Mouse (Mus musculus) midbrain, embryonic 11.5 days (tissue): Measurements from ENCODE around the gene Grin2d. TPM values are rescaled to one million over a fixed set of nuclear protein-coding genes. Genes with fewer than 3 reads are reported as not detected.

Experiments used
- ATAC-seq: fragments of 200-750 bp; cut with Nextera tagmentation; 2 replicates; pipeline ENCODE4 v1.8.0; 2017; ENCODE audit warnings: moderate TSS enrichment, moderate library complexity; ENCODE audit not compliant: low FRiP score
- DNase-seq: peaks from one replicate; pipeline ENCODE4 v3.0.0; 2015; ENCODE audit warnings: low spot score; ENCODE audit errors: missing footprints
- H3K27ac ChIP-seq: fragments of 300-500 bp; sonication (generic); 2 replicates; pipeline ENCODE4 v1.5.1; 2014; ENCODE audit warnings: low read depth, low read length
- H3K27me3 ChIP-seq: fragments of 300-500 bp; sonication (generic); 2 replicates; pipeline ENCODE4 v1.6.1; 2014; ENCODE audit warnings: mild to moderate bottlenecking, low read length, moderate library complexity, mixed read lengths; ENCODE audit not compliant: control insufficient read depth, insufficient read depth
- H3K36me3 ChIP-seq: fragments of 300-500 bp; sonication (generic); 2 replicates; pipeline ENCODE4 v1.6.1; 2014; ENCODE audit warnings: mild to moderate bottlenecking, low read length, moderate library complexity, mixed read lengths; ENCODE audit not compliant: control insufficient read depth, insufficient read depth
- H3K4me1 ChIP-seq: fragments of 300-500 bp; sonication (generic); 2 replicates; pipeline ENCODE4 v1.6.1; 2014; ENCODE audit warnings: low read length; ENCODE audit not compliant: control insufficient read depth, insufficient read depth
- H3K4me2 ChIP-seq: fragments of 300-500 bp; sonication (generic); 2 replicates; pipeline ENCODE4 v1.6.1; 2014; ENCODE audit warnings: mild to moderate bottlenecking, moderate library complexity
- H3K4me3 ChIP-seq: fragments of 300-500 bp; sonication (generic); 2 replicates; pipeline ENCODE4 v1.5.1; 2014; ENCODE audit warnings: low read depth, low read length
- H3K9ac ChIP-seq: fragments of 300-500 bp; sonication (generic); 2 replicates; pipeline ENCODE4 v1.6.1; 2014; ENCODE audit warnings: low read length
- H3K9me3 ChIP-seq: fragments of 300-500 bp; sonication (generic); 2 replicates; pipeline ENCODE4 v1.6.1; 2016; ENCODE audit warnings: low read length; ENCODE audit not compliant: control insufficient read depth
- WGBS: fragments of 180-500 bp; shearing (Covaris S2); extraction: QIAGEN DNeasy Blood & Tissue Kit; methylation state at CpG from one replicate; pipeline ENCODE4 v1.1.7; 2014; 5-methylcytosine and 5-hydroxymethylcytosine counted together
- polyA plus RNA-seq: library from polyadenylated mRNA; unstranded; fragments of >200 nt; fragmentation: Nextera tagmentation; extraction: Ambion mirVana; gene quantifications from 2 replicates; pipeline ENCODE4 v1.2.1, GENCODE M21; 2014

The Grin2d gene
- polyA plus RNA-seq, 1 experiment from 2014 or later: 0.14 TPM

- 37% methylated on average over 9 of the region's 11 CpGs for WGBS
- ATAC-seq (no peak), DNase-seq (no peak)
- no peak overlapping the region for H3K27ac ChIP-seq
- H3K36me3 ChIP-seq: peaks cover 51% of the 10 kb centered on the region
- H3K4me2 ChIP-seq: no peak overlapping the region
- no peaks in the 10 kb centered on the region for H3K27me3 ChIP-seq
- H3K9me3 ChIP-seq: no peaks in the 10 kb centered on the region
- no peak overlapping the region for H3K9ac ChIP-seq
- H3K4me1 ChIP-seq: peaks cover 12% of the 10 kb centered on the region
- no peak overlapping the region for H3K4me3 ChIP-seq
Measured at GRCm38 (mm10) chr7:45808471-45808870, 69.7 kb downstream of the Grin2d start.

- Histone ChIP-seq H3K4me1 (no peaks in the 10 kb centered on the region; the same call in 1 of the 2 replicates), H3K27me3 (no peaks in the 10 kb centered on the region), H3K36me3 (peaks cover 36% of the 10 kb centered on the region), H3K9me3 (no peaks in the 10 kb centered on the region), H3K9ac (no peak overlapping the region), H3K4me3 (no peak overlapping the region), H3K27ac (no peak overlapping the region), H3K4me2 (no peak overlapping the region)
- DNase-seq (peak; percentile 88), ATAC-seq (no peak)
- WGBS: 73% methylated on average over 5 of the region's 5 CpGs
Measured at GRCm38 (mm10) chr7:45805941-45806340, 72.2 kb downstream of the Grin2d start.

- Histone ChIP-seq H3K27ac (no peak overlapping the region), H3K4me3 (no peak overlapping the region), H3K9me3 (no peaks in the 10 kb centered on the region), H3K4me1 (peaks cover 16% of the 10 kb centered on the region), H3K9ac (no peak overlapping the region), H3K36me3 (peaks cover 5% of the 10 kb centered on the region), H3K27me3 (peaks cover 14% of the 10 kb centered on the region), H3K4me2 (no peak overlapping the region)
- WGBS: 95% methylated on average over 6 of the region's 6 CpGs
- ATAC-seq (no peak), DNase-seq (no peak)
Measured at GRCm38 (mm10) chr7:45802551-45802950, 75.6 kb downstream of the Grin2d start.

GRCm38 (mm10) chr7:45801348-45801747 is 76.8 kb downstream of the Grin2d start:
- DNase-seq: peak; percentile 98
- Histone ChIP-seq H3K4me3 (no peak overlapping the region), H3K27me3 (peaks cover 22% of the 10 kb centered on the region), H3K27ac (no peak overlapping the region), H3K9me3 (no peaks in the 10 kb centered on the region), H3K36me3 (no peaks in the 10 kb centered on the region; the same call in none of the 2 replicates), H3K4me1 (peaks cover 20% of the 10 kb centered on the region), H3K9ac (no peak overlapping the region), H3K4me2 (no peak overlapping the region)
- peak; percentile 38; the same call in 1 of the 2 replicates for ATAC-seq
- 4% methylated on average over 12 of the region's 12 CpGs for WGBS

GRCm38 (mm10) chr7:45800546-45801204 is 77.5 kb downstream of the Grin2d start:
- Histone ChIP-seq H3K27ac (no peak overlapping the region), H3K9ac (no peak overlapping the region), H3K4me2 (no peak overlapping the region), H3K9me3 (no peaks in the 10 kb centered on the region), H3K36me3 (peaks cover 2% of the 10 kb centered on the region), H3K4me3 (no peak overlapping the region), H3K4me1 (peaks cover 20% of the 10 kb centered on the region), H3K27me3 (peaks cover 22% of the 10 kb centered on the region)
- ATAC-seq: 0 out of 2 replicates have a peak, but pooled peaks have one; percentile 22
- 12% methylated on average over 15 of the region's 25 CpGs for whole genome bisulfite sequencing
- peak; percentile 91 for DNase-seq

- Histone ChIP-seq H3K27ac (no peak overlapping the region), H3K36me3 (peaks cover 6% of the 10 kb centered on the region), H3K9ac (no peak overlapping the region), H3K4me1 (peaks cover 20% of the 10 kb centered on the region), H3K4me3 (no peak overlapping the region), H3K4me2 (no peak overlapping the region), H3K9me3 (no peaks in the 10 kb centered on the region), H3K27me3 (peaks cover 22% of the 10 kb centered on the region)
- ATAC-seq: no peak
- 38% methylated on average over 7 of the region's 7 CpGs for WGBS
- no peak for DNase-seq
Measured at GRCm38 (mm10) chr7:45800001-45800400, 78.2 kb downstream of the Grin2d start.

GRCm38 (mm10) chr7:45798931-45799330 is 79.2 kb downstream of the Grin2d start:
- peak; percentile 85 for DNase-seq
- no peak overlapping the region for H3K27ac ChIP-seq
- 0 out of 2 replicates have a peak overlapping the region, but pooled peaks have one; percentile 63 for H3K4me2 ChIP-seq
- peaks cover 22% of the 10 kb centered on the region for H3K27me3 ChIP-seq
- peaks cover 9% of the 10 kb centered on the region for H3K36me3 ChIP-seq
- peaks cover 20% of the 10 kb centered on the region for H3K4me1 ChIP-seq
- no peaks in the 10 kb centered on the region for H3K9me3 ChIP-seq
- H3K4me3 ChIP-seq: no peak overlapping the region
- ATAC-seq: no peak
- 54% methylated on average over 7 of the region's 7 CpGs for WGBS
- H3K9ac ChIP-seq: no peak overlapping the region

GRCm38 (mm10) chr7:45798511-45798836 is 79.7 kb downstream of the Grin2d start:
- Histone ChIP-seq H3K27ac (no peak overlapping the region), H3K27me3 (peaks cover 22% of the 10 kb centered on the region), H3K9me3 (no peaks in the 10 kb centered on the region), H3K4me1 (peaks cover 20% of the 10 kb centered on the region), H3K9ac (peak overlapping the region; percentile 55), H3K36me3 (peaks cover 11% of the 10 kb centered on the region), H3K4me2 (peak overlapping the region; percentile 63), H3K4me3 (peak overlapping the region; percentile 29)
- 1% methylated on average over 19 of the region's 19 CpGs for WGBS
- DNase-seq (peak; percentile 80), ATAC-seq (no peak)

GRCm38 (mm10) chr7:45797661-45798510 is 80.3 kb downstream of the Grin2d start:
- no peaks in the 10 kb centered on the region for H3K9me3 ChIP-seq
- peak overlapping the region; percentile 55 for H3K9ac ChIP-seq
- H3K4me2 ChIP-seq: peak overlapping the region; percentile 63
- H3K27ac ChIP-seq: no peak overlapping the region
- H3K4me1 ChIP-seq: peaks cover 20% of the 10 kb centered on the region
- ATAC-seq (no peak), DNase-seq (peak; percentile 89)
- under 1% methylated on average over 60 of the region's 60 CpGs for WGBS
- H3K36me3 ChIP-seq: peaks cover 15% of the 10 kb centered on the region
- peaks cover 22% of the 10 kb centered on the region for H3K27me3 ChIP-seq
- H3K4me3 ChIP-seq: peak overlapping the region; percentile 29
